Mouse (Mus musculus) hindbrain, embryonic 13.5 days (tissue): ENCODE data around the gene Tecpr2. TPM values are rescaled to one million over a fixed set of nuclear protein-coding genes. Genes with fewer than 3 reads are reported as not detected.
"Not testable (repeated sequence)": the region's sequence is repeated elsewhere in the genome, so short reads cannot be mapped to it uniquely, and the experiment has no call there.

Source experiments
- ATAC-seq: fragments of 200-750 bp; cut with Nextera tagmentation; 2 replicates; pipeline ENCODE4 v1.8.0; 2017; ENCODE audit warnings: moderate TSS enrichment; ENCODE audit not compliant: low FRiP score
- H3K27ac ChIP-seq: fragments of 300-500 bp; sonication (generic); 2 replicates; pipeline ENCODE4 v1.5.1; 2015; ENCODE audit warnings: inconsistent platforms, mild to moderate bottlenecking, moderate library complexity
- H3K27me3 ChIP-seq: fragments of 300-500 bp; sonication (generic); 2 replicates; pipeline ENCODE4 v1.6.1; 2015; ENCODE audit warnings: mild to moderate bottlenecking, inconsistent platforms
- H3K36me3 ChIP-seq: fragments of 300-500 bp; sonication (generic); 2 replicates; pipeline ENCODE4 v1.6.1; 2015; ENCODE audit warnings: mild to moderate bottlenecking, inconsistent platforms
- H3K4me1 ChIP-seq: fragments of 300-500 bp; sonication (generic); replicated peaks from 2 replicates; pipeline ENCODE4 v1.6.1; 2015; ENCODE audit warnings: inconsistent platforms
- H3K4me2 ChIP-seq: fragments of 300-500 bp; sonication (generic); 2 replicates; pipeline ENCODE4 v1.6.1; 2015; ENCODE audit warnings: inconsistent platforms, mild to moderate bottlenecking, moderate library complexity
- H3K4me3 ChIP-seq: fragments of 300-500 bp; sonication (generic); 2 replicates; pipeline ENCODE4 v1.5.1; 2015; ENCODE audit warnings: mild to moderate bottlenecking, inconsistent platforms
- H3K9ac ChIP-seq: fragments of 300-500 bp; sonication (generic); 2 replicates; pipeline ENCODE4 v1.6.1; 2015; ENCODE audit warnings: mild to moderate bottlenecking, inconsistent platforms
- H3K9me3 ChIP-seq: fragments of 300-500 bp; sonication (generic); 2 replicates; pipeline ENCODE4 v1.6.1; 2016; ENCODE audit warnings: inconsistent platforms
- WGBS: fragments of 180-500 bp; shearing (Covaris S2); methylation state at CpG from one replicate; pipeline ENCODE4 v1.1.7; 2015; 5-methylcytosine and 5-hydroxymethylcytosine counted together
- polyA plus RNA-seq: library from polyadenylated mRNA; unstranded; fragments of >200 nt; fragmentation: Nextera tagmentation; extraction: Ambion mirVana; gene quantifications from 2 replicates; pipeline ENCODE4 v1.2.1, GENCODE M21; 2015

Tecpr2 gene
- polyA plus RNA-seq, 1 experiment from 2014 or later: 7.3 TPM

DNA sequence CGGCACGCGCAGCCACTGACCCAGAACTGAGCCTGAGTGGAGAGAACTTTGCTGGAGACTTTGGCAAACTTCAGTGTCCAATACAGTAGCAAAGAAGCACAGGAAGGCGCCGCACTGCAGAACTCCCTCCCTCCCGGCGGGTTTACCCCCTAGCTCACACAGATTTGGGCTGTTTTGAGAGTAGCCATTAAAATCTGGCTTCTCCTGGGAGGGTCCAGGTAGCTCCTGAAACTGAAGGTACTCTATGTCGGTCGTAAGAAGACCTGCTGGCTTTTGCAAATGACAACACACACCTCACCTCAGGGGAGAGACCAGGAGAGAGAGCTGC is 38.2 kb upstream of the Tecpr2 start:
- peaks cover 13% of the 10 kb centered on the region for H3K27me3 ChIP-seq
- 0 out of 2 replicates have a peak overlapping the region, but pooled peaks have one; percentile 60 for H3K27ac ChIP-seq
- no peak for ATAC-seq
- peak overlapping the region; percentile 73 for H3K4me2 ChIP-seq
- H3K9me3 ChIP-seq: no peaks in the 10 kb centered on the region
- peaks cover 10% of the 10 kb centered on the region for H3K36me3 ChIP-seq
- H3K4me1 ChIP-seq: peaks cover 17% of the 10 kb centered on the region
- 14% methylated on average over 9 of the region's 9 CpGs for WGBS
- peak overlapping the region; percentile 83 for H3K4me3 ChIP-seq
- peak overlapping the region; percentile 95 for H3K9ac ChIP-seq

- Histone ChIP-seq H3K9ac (peak overlapping the region; percentile 95), H3K27ac (no peak overlapping the region), H3K9me3 (no peaks in the 10 kb centered on the region), H3K27me3 (peaks cover 8% of the 10 kb centered on the region), H3K4me2 (peak overlapping the region; percentile 73), H3K36me3 (peaks cover 14% of the 10 kb centered on the region), H3K4me1 (peaks cover 14% of the 10 kb centered on the region), H3K4me3 (peak overlapping the region; percentile 83)
- ATAC-seq: no peak
- 83% methylated on average over 12 of the region's 12 CpGs for WGBS
These were observed 37.6 kb upstream of the Tecpr2 start for GRCm38 (mm10) chr12:110851414-110851813.

GRCm38 (mm10) chr12:110851923-110852322 is 37.1 kb upstream of the Tecpr2 start:
- H3K4me3 ChIP-seq: no peak overlapping the region
- peaks cover 18% of the 10 kb centered on the region for H3K36me3 ChIP-seq
- no peak overlapping the region for H3K9ac ChIP-seq
- 78% methylated on average over 1 of the region's 1 CpGs for WGBS
- H3K9me3 ChIP-seq: no peaks in the 10 kb centered on the region
- ATAC-seq: no peak
- no peak overlapping the region for H3K27ac ChIP-seq
- peaks cover 3% of the 10 kb centered on the region for H3K27me3 ChIP-seq
- peaks cover 14% of the 10 kb centered on the region for H3K4me1 ChIP-seq
- H3K4me2 ChIP-seq: no peak overlapping the region

- 88% methylated on average over 32 of the region's 32 CpGs for WGBS
- no peak for ATAC-seq
- Histone ChIP-seq H3K9me3 (no peaks in the 10 kb centered on the region), H3K9ac (no peak overlapping the region), H3K36me3 (peaks cover 32% of the 10 kb centered on the region), H3K27me3 (no peaks in the 10 kb centered on the region), H3K4me3 (no peak overlapping the region), H3K27ac (no peak overlapping the region), H3K4me2 (no peak overlapping the region), H3K4me1 (peaks cover 10% of the 10 kb centered on the region)
These were observed 34.0 kb upstream of the Tecpr2 start for GRCm38 (mm10) chr12:110854786-110855737.

- Histone ChIP-seq H3K27me3 (no peaks in the 10 kb centered on the region), H3K27ac (no peak overlapping the region), H3K4me2 (no peak overlapping the region), H3K36me3 (peaks cover 47% of the 10 kb centered on the region), H3K4me3 (no peak overlapping the region), H3K9ac (no peak overlapping the region), H3K4me1 (peaks cover 3% of the 10 kb centered on the region; the same call in 1 of the 2 replicates), H3K9me3 (no peaks in the 10 kb centered on the region)
- 88% methylated on average over 7 of the region's 7 CpGs for WGBS
- no peak for ATAC-seq
These were observed 31.9 kb upstream of the Tecpr2 start for GRCm38 (mm10) chr12:110857196-110857595.

DNA sequence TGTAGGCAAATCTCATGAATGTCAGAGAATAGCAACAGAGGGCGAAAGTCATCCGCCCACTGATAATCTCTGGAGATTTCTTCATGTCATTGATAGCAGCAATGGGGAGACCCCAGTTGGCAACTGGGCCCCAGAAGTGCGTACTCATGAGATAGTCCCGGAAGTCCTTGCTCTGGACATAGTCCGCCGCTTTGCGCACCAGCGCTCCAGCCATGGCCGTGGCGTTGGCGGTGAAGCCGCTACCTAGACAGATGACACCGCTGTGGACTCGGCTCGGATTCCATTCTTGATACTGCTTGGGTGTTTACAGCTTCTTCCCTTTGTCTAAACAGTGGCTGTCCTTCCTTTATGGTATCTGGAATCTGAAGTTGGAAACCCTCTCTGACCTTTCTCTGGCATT is 30.4 kb upstream of the Tecpr2 start:
- H3K4me1 ChIP-seq, H3K27me3 ChIP-seq, H3K9ac ChIP-seq, H3K4me2 ChIP-seq, H3K4me3 ChIP-seq, H3K27ac ChIP-seq, ATAC-seq, H3K9me3 ChIP-seq: not testable (repeated sequence)
- peaks cover 54% of the 10 kb centered on the region for H3K36me3 ChIP-seq
- 96% methylated on average over 15 of the region's 15 CpGs for WGBS

- Histone ChIP-seq H3K9ac (no peak overlapping the region), H3K27me3 (no peaks in the 10 kb centered on the region), H3K4me2 (no peak overlapping the region), H3K36me3 (peaks cover 65% of the 10 kb centered on the region), H3K4me3 (no peak overlapping the region), H3K27ac (no peak overlapping the region), H3K9me3 (no peaks in the 10 kb centered on the region), H3K4me1 (peaks cover 3% of the 10 kb centered on the region; the same call in 1 of the 2 replicates)
- ATAC-seq: no peak
These were observed 28.8 kb upstream of the Tecpr2 start for GRCm38 (mm10) chr12:110860293-110860692.

GRCm38 (mm10) chr12:110861256-110861655 is 27.8 kb upstream of the Tecpr2 start:
- H3K4me1 ChIP-seq: peaks cover 3% of the 10 kb centered on the region; the same call in 1 of the 2 replicates
- no peak overlapping the region for H3K4me3 ChIP-seq
- H3K9ac ChIP-seq: no peak overlapping the region
- WGBS: 64% methylated on average over 7 of the region's 7 CpGs
- H3K36me3 ChIP-seq: peaks cover 62% of the 10 kb centered on the region
- no peaks in the 10 kb centered on the region for H3K27me3 ChIP-seq
- no peak overlapping the region for H3K4me2 ChIP-seq
- ATAC-seq: no peak
- no peaks in the 10 kb centered on the region for H3K9me3 ChIP-seq
- H3K27ac ChIP-seq: no peak overlapping the region

DNA sequence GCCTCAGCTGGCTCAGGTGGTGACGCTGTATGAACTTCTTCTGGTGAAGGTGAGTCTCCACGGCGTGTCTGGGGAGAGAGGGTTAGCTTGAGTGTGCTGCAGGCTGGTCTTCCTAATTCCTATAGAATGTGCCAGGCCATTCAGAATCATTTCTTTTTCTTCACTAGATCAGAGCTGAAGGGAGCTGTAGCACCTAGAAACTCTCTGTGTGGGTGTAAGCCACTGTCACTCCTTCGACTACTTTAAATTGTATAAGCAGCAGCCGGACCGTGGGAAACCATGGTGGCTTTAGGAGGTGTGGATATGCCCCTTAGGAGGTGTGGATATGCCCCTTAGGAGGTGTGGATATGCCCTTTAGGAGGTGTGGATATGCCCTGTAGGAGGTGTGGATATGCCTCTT is 25.1 kb upstream of the Tecpr2 start:
- Histone ChIP-seq H3K27ac (no peak overlapping the region), H3K4me1 (peaks cover 3% of the 10 kb centered on the region; the same call in 1 of the 2 replicates), H3K9me3 (no peaks in the 10 kb centered on the region), H3K9ac (no peak overlapping the region), H3K27me3 (no peaks in the 10 kb centered on the region), H3K4me2 (no peak overlapping the region), H3K36me3 (peaks cover 76% of the 10 kb centered on the region), H3K4me3 (no peak overlapping the region)
- WGBS: 93% methylated on average over 6 of the region's 6 CpGs
- ATAC-seq: no peak

- peaks cover 83% of the 10 kb centered on the region for H3K36me3 ChIP-seq
- ATAC-seq: no peak
- H3K27me3 ChIP-seq: no peaks in the 10 kb centered on the region
- no peak overlapping the region for H3K9ac ChIP-seq
- no peak overlapping the region for H3K27ac ChIP-seq
- H3K9me3 ChIP-seq: no peaks in the 10 kb centered on the region
- WGBS: 37% methylated on average over 5 of the region's 6 CpGs
- H3K4me3 ChIP-seq: no peak overlapping the region
- H3K4me2 ChIP-seq: no peak overlapping the region
- peaks cover 3% of the 10 kb centered on the region; the same call in 1 of the 2 replicates for H3K4me1 ChIP-seq
These were observed 23.5 kb upstream of the Tecpr2 start for GRCm38 (mm10) chr12:110865571-110865970.

GRCm38 (mm10) chr12:110865989-110866388 is 23.1 kb upstream of the Tecpr2 start:
- no peak overlapping the region for H3K4me2 ChIP-seq
- peaks cover 5% of the 10 kb centered on the region; the same call in 1 of the 2 replicates for H3K4me1 ChIP-seq
- H3K9me3 ChIP-seq: no peaks in the 10 kb centered on the region
- peaks cover 84% of the 10 kb centered on the region for H3K36me3 ChIP-seq
- ATAC-seq: no peak
- 80% methylated on average over 10 of the region's 10 CpGs for WGBS
- H3K4me3 ChIP-seq: no peak overlapping the region
- no peak overlapping the region for H3K27ac ChIP-seq
- H3K9ac ChIP-seq: no peak overlapping the region
- no peaks in the 10 kb centered on the region for H3K27me3 ChIP-seq

- H3K4me1 ChIP-seq: 0 out of 2 replicates have a peak, but pooled peaks cover 2% of the 10 kb centered on the region
- no peak overlapping the region for H3K4me3 ChIP-seq
- no peaks in the 10 kb centered on the region for H3K27me3 ChIP-seq
- no peak overlapping the region for H3K4me2 ChIP-seq
- no peak for ATAC-seq
- H3K9me3 ChIP-seq: no peaks in the 10 kb centered on the region
- H3K36me3 ChIP-seq: peaks cover 91% of the 10 kb centered on the region
- H3K27ac ChIP-seq: no peak overlapping the region
- no peak overlapping the region for H3K9ac ChIP-seq
- whole genome bisulfite sequencing: 89% methylated on average over 4 of the region's 4 CpGs
These were observed 19.0 kb upstream of the Tecpr2 start for GRCm38 (mm10) chr12:110870107-110870506.

DNA sequence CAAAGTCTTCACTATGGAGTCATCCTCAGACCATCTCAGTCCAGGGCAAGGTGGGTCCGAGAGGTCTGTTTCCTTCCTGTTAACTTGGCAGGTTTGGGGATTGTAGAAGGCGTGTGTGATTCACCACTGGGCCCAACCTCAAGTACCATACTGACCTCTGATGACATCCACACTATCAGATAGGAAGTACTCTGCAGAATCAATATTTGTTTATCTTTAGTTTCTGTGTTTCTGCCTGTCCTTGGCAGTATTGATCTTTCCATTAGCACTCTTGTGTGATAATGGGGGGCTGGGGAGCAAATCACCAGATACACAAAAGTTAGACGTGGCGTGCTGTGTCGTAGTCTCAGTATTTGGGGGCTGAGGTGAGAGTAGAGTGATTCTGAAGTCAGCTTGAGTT is 17.8 kb upstream of the Tecpr2 start:
- H3K9ac ChIP-seq: no peak overlapping the region
- H3K4me1 ChIP-seq: 0 out of 2 replicates have a peak, but pooled peaks cover 2% of the 10 kb centered on the region
- no peak overlapping the region for H3K27ac ChIP-seq
- no peak overlapping the region for H3K4me2 ChIP-seq
- 96% methylated on average over 5 of the region's 5 CpGs for WGBS
- peaks cover 95% of the 10 kb centered on the region for H3K36me3 ChIP-seq
- H3K27me3 ChIP-seq: no peaks in the 10 kb centered on the region
- H3K4me3 ChIP-seq: no peak overlapping the region
- no peaks in the 10 kb centered on the region for H3K9me3 ChIP-seq
- ATAC-seq: no peak
